Mouse (Mus musculus) cerebellum, adult 2 months (tissue): ENCODE data around the gene Cbarp.

Experiments
- CTCF ChIP-seq: fragments of 200-500 bp; IDR thresholded peaks from 2 replicates; pipeline ENCODE4 v1.5.1; 2011; ENCODE audit warnings: low read depth, mild to moderate bottlenecking, control low read depth, low read length, moderate library complexity, borderline replicate concordance; ENCODE audit not compliant: insufficient read depth
- POLR2A ChIP-seq: fragments of 200-500 bp; IDR thresholded peaks from 2 replicates; pipeline ENCODE4 v1.6.1; 2011; ENCODE audit warnings: low read length, control low read depth, borderline replicate concordance; ENCODE audit not compliant: insufficient read depth

DNA sequence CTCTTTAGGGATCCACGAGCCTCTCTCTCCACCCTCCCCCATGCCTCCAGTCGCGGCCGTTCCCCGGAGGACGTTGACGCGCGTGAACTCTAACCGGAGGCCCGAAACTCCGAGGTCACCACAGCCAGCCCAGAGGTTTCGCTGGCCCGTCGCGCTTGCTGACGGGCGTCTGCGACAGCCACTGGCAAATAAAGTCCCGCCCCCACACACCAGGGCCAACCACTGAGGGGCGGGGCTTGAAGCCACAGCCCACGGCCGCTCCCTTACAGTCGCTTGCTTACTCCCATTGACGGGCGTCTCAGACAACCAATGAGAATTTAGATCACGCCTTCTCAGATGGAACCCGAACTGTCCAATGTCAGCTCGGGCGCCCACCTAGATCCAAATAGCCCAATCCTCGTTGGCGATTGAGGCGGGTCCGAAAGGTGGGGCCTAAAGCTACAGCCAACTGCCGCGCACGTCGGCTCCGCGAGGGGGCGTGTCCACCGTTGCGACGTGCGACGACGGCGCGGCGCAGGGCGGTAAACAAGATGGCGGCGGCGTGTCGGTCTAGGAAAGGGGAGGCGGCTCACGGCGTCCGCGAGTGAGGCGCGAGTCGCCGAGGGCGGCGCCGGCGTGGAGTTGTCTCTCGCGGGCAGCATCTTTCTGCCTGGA lies 25.2 kb downstream of the Cbarp start, which contains the start of gene Stk11:
- peak; percentile 65 for TF ChIP-seq POLR2A
- TF ChIP-seq CTCF, result no peak
